Mouse (Mus musculus): ENCODE measurements around the gene Fabp1. TPM values are rescaled to one million over a fixed set of nuclear protein-coding genes. Genes with fewer than 3 reads are reported as not detected.

Gene Fabp1
- total RNA-seq (2023): not detected

GRCm38 (mm10) chr6:71199612-71200011, at the start of gene Fabp1:
Gene Fabp1 (plus strand): TSS chr6:71199827.

Other genes with a start within 250 kb of the Fabp1 start
- not detected for gene Foxi3, start 243.3 kb upstream of the Fabp1 start, total RNA-seq (2023)
- gene Thnsl2, start 55.4 kb upstream of the Fabp1 start, total RNA-seq (2023): not detected
- 10 to 100 TPM; 37.3 to 37.4 TPM for gene Krcc1, start 71.8 kb downstream of the Fabp1 start, total RNA-seq (2023)
- not detected for gene Smyd1, start 122.4 kb downstream of the Fabp1 start, total RNA-seq (2023)
- gene Cd8b1, start 123.0 kb downstream of the Fabp1 start, total RNA-seq (2023): not detected
- under 1 TPM; 0.35 to 0.36 TPM for gene Cd8a, start 173.6 kb downstream of the Fabp1 start, total RNA-seq (2023)
- gene Rmnd5a, start 240.8 kb downstream of the Fabp1 start, total RNA-seq (2023): 10 to 100 TPM; 41.3 to 44.5 TPM